Mouse (Mus musculus): Measurements from ENCODE around the gene BC030499.

Gene BC030499

GRCm38 (mm10) chr11:78310861-78311511, 20.3 kb downstream of the BC030499 start:
- DNase-seq: no peak

GRCm38 (mm10) chr11:78313662-78314061, 23.0 kb downstream of the BC030499 start:
- DNase-seq: peak; percentile 45

GRCm38 (mm10) chr11:78318411-78318810, 27.8 kb downstream of the BC030499 start:
- no peak for DNase-seq

DNA sequence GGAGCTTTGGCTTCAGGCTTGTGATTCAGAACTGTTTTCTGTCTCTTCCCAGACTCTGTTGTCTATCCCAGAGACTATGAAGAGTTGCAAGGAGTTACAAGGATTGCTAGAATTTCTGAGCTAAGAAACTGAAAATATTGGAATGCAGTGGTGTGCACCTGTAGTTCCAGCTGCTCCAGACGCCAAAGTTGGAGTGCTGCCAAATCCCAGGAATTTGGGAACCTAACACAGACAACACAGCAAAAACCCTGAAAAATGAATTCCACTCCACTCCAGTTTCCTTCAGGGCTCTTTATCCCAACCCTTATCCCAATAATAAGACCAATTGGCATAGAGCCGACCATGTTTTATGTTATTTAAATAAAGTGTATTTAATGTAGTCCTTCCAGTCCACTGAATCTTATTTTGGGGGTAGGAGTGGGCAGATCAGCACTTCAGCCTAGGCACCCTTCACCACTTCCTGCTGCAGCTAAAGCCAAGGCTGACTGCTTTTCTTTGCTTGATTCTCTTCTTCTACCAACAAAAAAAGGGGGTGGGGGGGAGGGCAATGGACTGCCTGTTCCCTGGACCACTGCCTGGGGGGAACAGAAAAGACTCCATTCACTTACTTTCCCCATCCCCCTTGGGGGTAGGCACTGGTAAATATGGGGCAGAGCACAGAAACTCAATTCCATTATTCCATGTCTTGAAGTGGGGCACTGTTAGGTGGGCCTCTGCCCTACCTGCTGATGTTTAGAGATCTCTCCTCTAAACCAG, 31.6 kb downstream of the BC030499 start:
- no peak for DNase-seq

DNA sequence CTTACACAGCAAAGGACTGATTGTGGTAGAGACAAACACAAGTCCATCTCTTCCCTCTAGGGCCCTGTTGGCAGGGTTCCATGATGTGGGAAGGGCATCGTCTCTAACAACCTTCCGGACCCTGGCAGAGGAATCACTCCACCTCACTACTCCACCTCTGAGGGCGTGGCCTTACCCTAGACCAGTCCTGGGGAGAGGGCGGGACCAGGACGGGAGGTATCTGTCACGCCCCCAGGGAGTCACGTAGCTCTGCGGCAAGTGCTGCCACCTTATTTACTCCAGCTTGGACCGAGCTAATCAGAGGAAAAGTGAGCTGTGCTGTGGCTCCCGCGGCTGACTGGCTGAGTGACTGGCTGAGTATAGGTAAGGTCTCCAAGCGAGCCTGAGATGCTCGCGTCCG, 32.2 kb downstream of the BC030499 start, which contains the start of gene Aldoc:
Gene Aldoc, plus strand, starts transcription at position 109 of the 400 bp plus-strand sequence.
- peak; percentile 96 for DNase-seq

GRCm38 (mm10) chr11:78324000-78324785, 33.6 kb downstream of the BC030499 start:
- DNase-seq: no peak

- no peak for DNase-seq
These were observed 34.3 kb downstream of the BC030499 start for GRCm38 (mm10) chr11:78324965-78325364.

- no peak for DNase-seq
These were observed 36.6 kb downstream of the BC030499 start for GRCm38 (mm10) chr11:78327215-78327614.

GRCm38 (mm10) chr11:78327634-78328511, 37.2 kb downstream of the BC030499 start, which contains the start of gene Pigs:
TSS of gene Pigs (plus strand) at chr11:78328415.
- DNase-seq: peak; percentile 97

DNA sequence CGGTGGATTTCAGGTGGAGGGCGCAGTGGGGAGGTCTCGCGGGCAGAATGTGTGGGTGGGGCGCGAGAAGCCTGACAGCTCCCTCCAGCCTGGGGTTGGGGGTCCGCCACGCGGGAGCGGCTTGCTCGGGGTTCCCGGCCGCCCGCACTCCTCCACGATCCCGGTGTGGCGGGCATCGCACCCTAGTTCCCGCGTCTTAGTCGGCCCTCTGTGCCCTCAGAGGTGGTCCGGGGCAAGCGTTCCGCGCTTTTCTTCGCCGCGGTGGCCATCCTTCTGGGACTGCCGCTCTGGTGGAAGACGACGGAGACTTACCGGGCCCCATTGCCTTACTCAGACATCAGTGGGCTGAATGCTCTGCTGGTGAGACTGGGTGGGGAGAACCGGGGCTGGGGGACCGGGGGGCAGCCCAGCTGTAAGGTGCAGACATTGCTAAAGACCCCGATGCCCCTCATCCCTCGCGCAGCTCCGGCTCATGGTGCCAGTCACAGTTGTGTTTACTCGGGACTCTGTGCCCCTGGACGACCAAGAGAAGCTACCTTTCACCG, 37.9 kb downstream of the BC030499 start:
- DNase-seq: no peak

DNA sequence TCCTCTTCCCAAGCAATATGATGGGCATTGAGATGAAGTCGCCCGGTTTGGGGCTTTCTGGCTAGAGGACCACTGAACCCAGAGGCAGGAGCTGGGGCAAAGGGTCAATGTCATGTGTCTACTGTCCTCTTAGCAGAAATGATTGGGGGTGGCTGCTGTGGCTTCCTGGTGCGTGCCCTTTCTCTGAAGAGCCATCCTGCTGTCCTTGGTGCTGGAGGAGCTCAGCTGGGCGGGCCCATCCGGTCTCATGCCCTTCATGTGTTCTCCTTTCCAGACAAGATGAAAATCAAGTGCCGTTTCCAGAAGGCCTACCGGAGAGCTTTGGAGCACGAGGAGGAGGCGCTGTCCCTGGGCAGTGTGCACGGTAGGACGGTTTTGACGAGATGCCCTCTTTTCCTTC, 42.0 kb downstream of the BC030499 start:
- no peak for DNase-seq

DNA sequence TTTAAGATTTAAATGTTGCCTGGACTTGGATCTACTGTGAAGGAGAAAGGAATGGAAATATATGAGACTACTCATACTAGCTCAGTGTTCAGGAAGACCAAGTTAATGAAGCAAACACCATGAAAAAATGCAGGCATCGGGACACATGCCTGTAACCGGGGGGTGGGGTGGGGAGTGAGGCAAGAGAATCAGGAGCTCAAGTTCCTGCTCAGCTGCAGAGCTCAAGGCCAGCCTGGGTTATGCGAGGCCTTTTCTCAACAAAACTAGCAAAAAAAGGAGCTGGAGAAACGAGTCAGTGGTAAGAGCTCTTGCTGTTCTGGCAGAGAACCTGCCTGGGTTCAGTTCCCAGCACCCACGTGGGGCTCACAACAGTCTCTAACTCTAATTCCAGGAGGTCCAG, 43.4 kb downstream of the BC030499 start:
- DNase-seq: no peak

GRCm38 (mm10) chr11:78337040-78337439, 46.4 kb downstream of the BC030499 start:
- DNase-seq: no peak

DNA sequence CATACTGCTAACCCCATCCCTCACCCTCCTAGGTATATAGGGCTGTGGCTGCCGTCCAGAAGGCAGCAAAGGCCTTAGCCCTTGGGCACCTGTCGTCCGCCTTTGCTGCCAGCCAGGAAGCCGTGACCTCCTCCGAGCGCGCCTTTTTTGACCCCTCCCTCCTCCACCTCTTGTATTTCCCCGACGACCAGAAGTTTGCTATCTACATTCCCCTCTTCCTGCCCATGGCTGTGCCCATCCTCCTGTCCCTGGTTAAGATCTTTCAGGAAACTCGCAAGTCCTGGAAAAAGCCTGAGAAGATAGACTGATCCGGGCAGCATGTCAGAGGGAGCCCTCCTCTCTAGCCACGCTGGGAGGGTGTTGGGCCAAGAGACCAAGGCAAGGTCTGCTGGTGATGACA, 51.1 kb downstream of the BC030499 start:
- DNase-seq: no peak

DNA sequence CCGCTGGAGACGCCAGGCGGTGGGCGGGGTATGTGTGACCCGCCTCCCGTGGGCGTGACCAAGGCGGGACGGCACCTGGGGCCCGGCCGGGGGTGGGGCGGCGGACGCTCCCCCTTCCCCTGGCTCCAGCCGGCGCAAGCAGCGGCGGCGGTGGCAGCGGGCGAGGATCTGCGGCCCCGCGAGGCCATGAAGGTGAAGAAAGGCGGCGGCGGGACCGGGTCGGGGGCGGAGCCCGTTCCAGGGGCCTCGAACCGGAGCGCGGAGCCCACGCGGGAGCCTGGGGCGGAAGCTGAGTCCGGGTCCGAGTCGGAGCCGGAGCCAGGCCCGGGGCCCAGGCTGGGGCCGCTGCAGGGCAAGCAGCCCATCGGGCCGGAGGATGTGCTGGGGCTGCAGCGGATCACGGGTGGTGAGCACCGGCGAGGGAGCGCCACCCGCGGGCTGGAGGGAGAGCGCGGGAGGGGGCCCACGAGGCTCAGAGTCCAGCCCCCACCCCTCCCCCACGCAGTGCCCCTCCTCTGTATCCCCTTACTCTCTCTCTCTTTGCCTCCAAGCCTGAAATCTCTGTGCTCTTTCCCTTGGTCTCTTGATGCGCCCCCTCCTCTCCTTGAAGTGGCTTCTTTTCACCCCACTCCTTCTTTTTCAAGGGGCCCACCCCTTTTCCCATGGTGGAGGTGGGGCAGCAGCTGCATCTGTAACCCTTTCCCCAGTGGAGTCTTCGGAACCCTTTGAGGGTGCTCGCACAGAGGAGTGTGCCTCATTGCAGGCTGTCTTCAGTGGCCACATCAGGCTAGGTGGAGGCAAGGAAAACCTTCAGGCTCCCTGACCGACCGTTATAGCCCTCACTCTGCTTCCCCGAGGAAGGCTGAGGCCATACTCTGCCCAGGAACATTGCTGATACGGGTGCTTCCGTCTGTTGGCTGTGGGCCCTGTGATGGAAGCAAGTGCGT, 53.0 kb downstream of the BC030499 start, which contains the start of gene Unc119:
Gene Unc119, plus strand, starts transcription at position 102 of the 947 bp plus-strand sequence.
- peak; percentile 64 for DNase-seq

GRCm38 (mm10) chr11:78344328-78344889, 53.8 kb downstream of the BC030499 start:
- DNase-seq: no peak

GRCm38 (mm10) chr11:78344890-78345715, 54.5 kb downstream of the BC030499 start:
- no peak for DNase-seq

GRCm38 (mm10) chr11:78345801-78346200, 55.2 kb downstream of the BC030499 start:
- no peak for DNase-seq
